7 mouse cellular contexts compared by ENCODE assay signal in the genomic region with DNA sequence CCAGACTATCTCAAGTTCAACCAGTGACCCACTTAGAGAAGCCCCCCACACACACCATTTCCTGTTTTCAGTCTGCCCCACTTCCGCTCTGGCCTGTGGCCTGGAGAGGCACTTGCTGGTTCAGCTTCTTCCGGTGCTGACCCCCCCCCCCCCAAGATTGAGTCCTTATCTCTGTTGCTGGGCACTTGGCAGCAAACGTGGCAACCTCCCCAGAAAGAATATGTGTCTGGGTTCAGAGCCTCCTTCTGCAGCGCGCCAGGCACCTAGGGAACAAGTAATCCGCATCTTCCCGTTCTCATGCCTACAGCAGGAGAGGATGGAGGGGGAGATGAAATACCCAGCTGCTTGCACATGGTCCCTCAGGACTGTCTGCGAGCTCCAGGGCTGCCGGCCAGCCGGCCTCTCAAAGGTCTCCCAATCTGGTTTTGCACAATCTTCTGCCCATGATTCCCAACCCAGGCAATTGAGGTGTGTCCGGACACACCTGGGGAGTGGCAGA. TPM values are rescaled to one million over a fixed set of nuclear protein-coding genes. Genes with fewer than 3 reads are reported as not detected.
A peak's percentile ranks its signal among the peaks of the same experiment; 100 is the strongest.
DNase-seq lines count a peak whose midpoint lies in the region; ATAC-seq and TF ChIP-seq lines count a peak whose summit lies in the region.

No protein-coding gene starts in this region.

- no peak for DNase-seq in midbrain, embryonic 11.5 days (ENCODE audit: low spot score, missing footprints)
- DNase-seq in embryonic facial prominence, embryonic 10.5 days (ENCODE audit: low spot score) = no peak
- DNase-seq in hindbrain, postnatal 0 days (ENCODE audit: low spot score) = no peak
- DNase-seq in lung, postnatal 36 days = peak; percentile 77
- DNase-seq in thymus, postnatal 25 days = peak; percentile 77
- DNase-seq in urinary bladder, postnatal 10 days (ENCODE audit: low spot score) = no peak

- H3K4me3 ChIP-seq in midbrain, embryonic 13.5 days (replicated peaks) = no peak overlapping the region
- no peak overlapping the region for H3K4me3 ChIP-seq in midbrain, embryonic 11.5 days (ENCODE audit: low read depth, low read length)
- peak overlapping the region; percentile 18; the same call in 1 of the 2 replicates for H3K4me3 ChIP-seq in embryonic facial prominence, embryonic 10.5 days
- H3K4me3 ChIP-seq in hindbrain, postnatal 0 days (ENCODE audit: low read length) = no peak overlapping the region

- peak overlapping the region; percentile 53; the same call in 1 of the 2 replicates for H3K27ac ChIP-seq in midbrain, embryonic 13.5 days
- no peak overlapping the region for H3K27ac ChIP-seq in midbrain, embryonic 11.5 days (ENCODE audit: low read depth, low read length)
- peak overlapping the region; percentile 3; the same call in 1 of the 2 replicates for H3K27ac ChIP-seq in embryonic facial prominence, embryonic 10.5 days (replicated peaks)
- H3K27ac ChIP-seq in hindbrain, postnatal 0 days = peak overlapping the region; percentile 41; the same call in 1 of the 2 replicates

- no peak for TF ChIP-seq CTCF in hindbrain, postnatal 0 days (IDR thresholded peaks at IDR 0.05; ENCODE audit: low read depth)

- WGBS in midbrain, embryonic 13.5 days = 47% methylated on average over 11 of the region's 11 CpGs
- 60% methylated on average over 11 of the region's 11 CpGs for whole genome bisulfite sequencing in midbrain, embryonic 11.5 days
- WGBS in embryonic facial prominence, embryonic 10.5 days = 54% methylated on average over 11 of the region's 11 CpGs
- 37% methylated on average over 11 of the region's 11 CpGs for WGBS in hindbrain, postnatal 0 days

- ATAC-seq in midbrain, embryonic 13.5 days = no peak
- no peak for ATAC-seq in midbrain, embryonic 11.5 days (ENCODE audit: low FRiP score)
- ATAC-seq in hindbrain, postnatal 0 days = no peak

- no peak overlapping the region for H3K4me2 ChIP-seq in midbrain, embryonic 13.5 days (replicated peaks)
- H3K4me2 ChIP-seq in midbrain, embryonic 11.5 days = no peak overlapping the region
- peak overlapping the region; percentile 27 for H3K4me2 ChIP-seq in hindbrain, postnatal 0 days (ENCODE audit: low read depth, low read length)

- no peaks in the 10 kb centered on the region for H3K9me3 ChIP-seq in midbrain, embryonic 13.5 days
- no peaks in the 10 kb centered on the region for H3K9me3 ChIP-seq in midbrain, embryonic 11.5 days (ENCODE audit: control insufficient read depth, low read length)
- H3K9me3 ChIP-seq in embryonic facial prominence, embryonic 10.5 days = no peaks in the 10 kb centered on the region
- H3K9me3 ChIP-seq in hindbrain, postnatal 0 days (ENCODE audit: low read length) = no peaks in the 10 kb centered on the region

- peaks cover 5% of the 10 kb centered on the region; the same call in 1 of the 2 replicates for H3K27me3 ChIP-seq in midbrain, embryonic 13.5 days
- H3K27me3 ChIP-seq in midbrain, embryonic 11.5 days (ENCODE audit: control insufficient read depth, insufficient read depth, low read length) = 0 out of 2 replicates have a peak, but pooled peaks cover 2% of the 10 kb centered on the region
- H3K27me3 ChIP-seq in embryonic facial prominence, embryonic 10.5 days (replicated peaks; ENCODE audit: low read depth, poor library complexity, severe bottlenecking) = peaks cover 20% of the 10 kb centered on the region
- H3K27me3 ChIP-seq in hindbrain, postnatal 0 days (ENCODE audit: insufficient read depth, low read length) = no peaks in the 10 kb centered on the region

- no peak overlapping the region for H3K9ac ChIP-seq in midbrain, embryonic 13.5 days (replicated peaks)
- no peak overlapping the region for H3K9ac ChIP-seq in midbrain, embryonic 11.5 days (ENCODE audit: low read length)
- no peak overlapping the region; the same call in 1 of the 2 replicates for H3K9ac ChIP-seq in hindbrain, postnatal 0 days (replicated peaks; ENCODE audit: low read length)

- no peaks in the 10 kb centered on the region for H3K36me3 ChIP-seq in midbrain, embryonic 13.5 days
- H3K36me3 ChIP-seq in midbrain, embryonic 11.5 days (ENCODE audit: control insufficient read depth, insufficient read depth, low read length) = no peaks in the 10 kb centered on the region
- no peaks in the 10 kb centered on the region for H3K36me3 ChIP-seq in embryonic facial prominence, embryonic 10.5 days (replicated peaks)
- no peaks in the 10 kb centered on the region for H3K36me3 ChIP-seq in hindbrain, postnatal 0 days (ENCODE audit: insufficient read depth, low read length)

- peaks cover 42% of the 10 kb centered on the region for H3K4me1 ChIP-seq in midbrain, embryonic 13.5 days (replicated peaks)
- H3K4me1 ChIP-seq in midbrain, embryonic 11.5 days (ENCODE audit: control insufficient read depth, insufficient read depth, low read length) = peaks cover 9% of the 10 kb centered on the region
- peaks cover 47% of the 10 kb centered on the region for H3K4me1 ChIP-seq in embryonic facial prominence, embryonic 10.5 days
- H3K4me1 ChIP-seq in hindbrain, postnatal 0 days (ENCODE audit: insufficient read depth, low read length) = peaks cover 25% of the 10 kb centered on the region

RNA-seq across cellular contexts. Expression of a gene that starts 4.0 kb away (rescaled TPM):
- 20.6 and 22.3 TPM in 2 replicates for polyA plus RNA-seq in midbrain, embryonic 13.5 days (2015; fragmentation: Nextera tagmentation; extraction: Ambion mirVana)
- 17.3 and 19.9 TPM in 2 replicates for polyA plus RNA-seq in midbrain, embryonic 11.5 days (2014; fragmentation: Nextera tagmentation; extraction: Ambion mirVana)
- polyA plus RNA-seq in embryonic facial prominence, embryonic 10.5 days (2016; fragmentation: Nextera tagmentation; extraction: Ambion mirVana) = 11.7 and 13.1 TPM in 2 replicates
- 46.3 and 52.1 TPM in 2 replicates for total RNA-seq in hindbrain, postnatal 0 days (2014; rRNA removed)
- polyA plus RNA-seq in hindbrain, postnatal 0 days (2015; fragmentation: Nextera tagmentation; extraction: Ambion mirVana) = 23.4 and 23.6 TPM in 2 replicates

RNA-seq across cellular contexts. Expression of a gene that starts 32.3 kb away (rescaled TPM):
- polyA plus RNA-seq in midbrain, embryonic 13.5 days (2015; fragmentation: Nextera tagmentation; extraction: Ambion mirVana) = 13.4 and 13.6 TPM in 2 replicates
- 6.7 and 8.1 TPM in 2 replicates for polyA plus RNA-seq in midbrain, embryonic 11.5 days (2014; fragmentation: Nextera tagmentation; extraction: Ambion mirVana)
- polyA plus RNA-seq in embryonic facial prominence, embryonic 10.5 days (2016; fragmentation: Nextera tagmentation; extraction: Ambion mirVana) = 11.2 and 11.9 TPM in 2 replicates
- total RNA-seq in hindbrain, postnatal 0 days (2014; rRNA removed) = 17.4 and 26.2 TPM in 2 replicates
- 12.8 and 13.6 TPM in 2 replicates for polyA plus RNA-seq in hindbrain, postnatal 0 days (2015; fragmentation: Nextera tagmentation; extraction: Ambion mirVana)

Comparison
In these comparisons a context has a peak if more than half of its experiments do, and no peak if none do; other contexts are left out.
1. DNase-seq: peak in lung, postnatal 36 days (single experiment) and thymus, postnatal 25 days (single experiment); none in midbrain, embryonic 11.5 days (single experiment), embryonic facial prominence, embryonic 10.5 days (single experiment), hindbrain, postnatal 0 days (single experiment) and urinary bladder, postnatal 10 days (single experiment).